Mouse (Mus musculus): ENCODE data around the gene Zfp936. TPM values are rescaled to one million over a fixed set of nuclear protein-coding genes. Genes with fewer than 3 reads are reported as not detected.
"Not testable (repeated sequence)": the region's sequence is repeated elsewhere in the genome, so short reads cannot be mapped to it uniquely, and the experiment has no call there.

Zfp936 gene
- polyA plus RNA-seq (2014; fragmentation: Nextera tagmentation; extraction: Ambion mirVana) = not detected in 2 replicates

GRCm38 (mm10) chr7:43113929-43114328 is at the start of gene Zfp936:
Gene Zfp936, plus strand, starts transcription at chr7:43114229.
- H3K27me3 ChIP-seq (ENCODE audit: control insufficient read depth, insufficient read depth, low read length); H3K4me2 ChIP-seq (ENCODE audit: low read length); ATAC-seq (ENCODE audit: low FRiP score, low TSS enrichment); H3K4me1 ChIP-seq (ENCODE audit: control insufficient read depth, insufficient read depth, low read length); H3K9me3 ChIP-seq (ENCODE audit: control insufficient read depth, low read length); H3K4me3 ChIP-seq (replicated peaks; ENCODE audit: low read depth, low read length); H3K27ac ChIP-seq (replicated peaks; ENCODE audit: low read depth, low read length); H3K36me3 ChIP-seq (ENCODE audit: control insufficient read depth, insufficient read depth, low read length); H3K9ac ChIP-seq (replicated peaks; ENCODE audit: low read length); DNase-seq: not testable (repeated sequence)
- 82% methylated on average over 10 of the region's 10 CpGs for WGBS

- H3K36me3 ChIP-seq (ENCODE audit: control insufficient read depth, insufficient read depth, low read length) = no peaks in the 10 kb centered on the region
- no peak overlapping the region for H3K4me2 ChIP-seq (ENCODE audit: low read length)
- H3K27ac ChIP-seq (replicated peaks; ENCODE audit: low read depth, low read length) = no peak overlapping the region
- H3K4me1 ChIP-seq (ENCODE audit: control insufficient read depth, insufficient read depth, low read length) = no peaks in the 10 kb centered on the region
- H3K27me3 ChIP-seq (ENCODE audit: control insufficient read depth, insufficient read depth, low read length) = no peaks in the 10 kb centered on the region
- peaks cover 16% of the 10 kb centered on the region; the same call in 1 of the 2 replicates for H3K9me3 ChIP-seq (ENCODE audit: control insufficient read depth, low read length)
- no peak for ATAC-seq (ENCODE audit: low FRiP score, low TSS enrichment)
- no peak overlapping the region for H3K9ac ChIP-seq (replicated peaks; ENCODE audit: low read length)
- WGBS = 89% methylated on average over 8 of the region's 8 CpGs
- H3K4me3 ChIP-seq (replicated peaks; ENCODE audit: low read depth, low read length) = no peak overlapping the region
- no peak for DNase-seq
Measured at GRCm38 (mm10) chr7:43077831-43078230, 36.2 kb upstream of the Zfp936 start.

DNA sequence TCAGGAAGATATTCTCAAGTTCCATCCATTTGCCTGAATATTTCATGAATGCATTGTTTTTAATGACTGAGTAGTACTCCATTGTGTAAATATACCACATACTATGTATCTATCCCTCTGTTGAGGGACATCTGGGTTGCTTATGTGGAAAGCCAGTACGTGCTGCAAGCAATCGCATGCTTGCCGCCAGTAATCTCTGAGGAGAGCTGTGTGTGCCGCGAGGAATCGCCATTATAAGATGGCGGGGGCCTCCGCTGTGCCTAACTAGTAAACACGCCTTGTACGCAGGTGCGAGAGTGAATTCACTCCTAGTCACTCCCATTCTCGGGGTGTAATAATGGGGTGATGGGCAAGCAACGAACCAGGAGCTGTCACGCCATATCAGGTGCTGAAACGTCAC is 14.7 kb downstream of the Zfp936 start:
- not testable (repeated sequence) for DNase-seq; ATAC-seq (ENCODE audit: low FRiP score, low TSS enrichment)
- peaks cover 43% of the 10 kb centered on the region for H3K9me3 ChIP-seq (ENCODE audit: control insufficient read depth, low read length)

DNA sequence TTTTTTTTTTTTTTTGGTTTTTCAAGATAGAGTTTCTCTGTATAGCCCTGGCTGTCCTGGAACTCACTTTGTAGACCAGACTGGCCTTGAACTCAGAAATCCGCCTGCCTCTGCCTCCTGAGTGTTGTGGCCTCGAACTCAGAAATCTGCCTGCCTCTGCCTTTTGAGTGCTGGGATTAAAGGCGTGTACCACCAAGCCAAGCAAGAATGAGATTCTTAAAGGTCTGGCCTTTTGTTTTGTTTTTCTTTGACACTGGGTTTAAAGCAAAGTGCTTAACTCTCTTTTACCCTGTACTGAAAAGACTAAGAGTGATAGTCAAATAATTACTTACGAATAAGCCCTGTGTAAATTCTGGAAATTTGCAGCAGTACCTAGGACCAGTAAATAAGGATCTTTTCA is 50.1 kb downstream of the Zfp936 start:
- H3K4me1 ChIP-seq (ENCODE audit: control insufficient read depth, insufficient read depth, low read length); H3K4me3 ChIP-seq (replicated peaks; ENCODE audit: low read depth, low read length); H3K9ac ChIP-seq (replicated peaks; ENCODE audit: low read length); DNase-seq; ATAC-seq (ENCODE audit: low FRiP score, low TSS enrichment); H3K27me3 ChIP-seq (ENCODE audit: control insufficient read depth, insufficient read depth, low read length); H3K4me2 ChIP-seq (ENCODE audit: low read length); H3K36me3 ChIP-seq (ENCODE audit: control insufficient read depth, insufficient read depth, low read length); H3K27ac ChIP-seq (replicated peaks; ENCODE audit: low read depth, low read length): not testable (repeated sequence)
- peaks cover 71% of the 10 kb centered on the region for H3K9me3 ChIP-seq (ENCODE audit: control insufficient read depth, low read length)
- WGBS = 71% methylated on average over 4 of the region's 4 CpGs

More for the DNA sequence above, 14.7 kb downstream of the Zfp936 start:
- not testable (repeated sequence) for H3K27me3 ChIP-seq (ENCODE audit: control insufficient read depth, insufficient read depth, low read length); H3K36me3 ChIP-seq (ENCODE audit: control insufficient read depth, insufficient read depth, low read length); H3K4me3 ChIP-seq (replicated peaks; ENCODE audit: low read depth, low read length); H3K4me1 ChIP-seq (ENCODE audit: control insufficient read depth, insufficient read depth, low read length); H3K27ac ChIP-seq (replicated peaks; ENCODE audit: low read depth, low read length); H3K9ac ChIP-seq (replicated peaks; ENCODE audit: low read length); H3K4me2 ChIP-seq (ENCODE audit: low read length)
- WGBS = 94% methylated on average over 13 of the region's 15 CpGs

DNA sequence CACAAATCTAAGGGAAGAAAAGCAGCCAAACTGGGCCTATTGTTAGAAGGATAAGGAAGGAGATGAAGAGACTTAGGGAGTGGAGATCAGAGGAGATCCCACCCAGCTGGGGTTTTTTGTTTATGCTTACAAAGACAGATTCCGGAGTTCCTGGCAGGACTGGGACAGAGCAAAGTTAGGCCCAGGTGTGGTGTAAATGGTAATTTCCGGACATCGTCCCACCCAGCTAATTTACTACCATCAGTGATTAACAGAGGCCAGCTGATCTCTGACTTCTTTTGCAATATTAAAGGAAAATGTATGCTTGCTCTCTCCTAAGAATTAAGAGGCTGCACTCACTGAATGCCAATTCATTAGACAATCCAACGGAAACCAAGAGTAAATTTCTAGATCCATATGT is 53.1 kb downstream of the Zfp936 start:
- ATAC-seq (ENCODE audit: low FRiP score, low TSS enrichment); H3K4me3 ChIP-seq (replicated peaks; ENCODE audit: low read depth, low read length); H3K36me3 ChIP-seq (ENCODE audit: control insufficient read depth, insufficient read depth, low read length); H3K9ac ChIP-seq (replicated peaks; ENCODE audit: low read length); H3K4me2 ChIP-seq (ENCODE audit: low read length); H3K4me1 ChIP-seq (ENCODE audit: control insufficient read depth, insufficient read depth, low read length); H3K27me3 ChIP-seq (ENCODE audit: control insufficient read depth, insufficient read depth, low read length); DNase-seq; H3K27ac ChIP-seq (replicated peaks; ENCODE audit: low read depth, low read length): not testable (repeated sequence)
- peaks cover 72% of the 10 kb centered on the region for H3K9me3 ChIP-seq (ENCODE audit: control insufficient read depth, low read length)
- WGBS = 83% methylated on average over 4 of the region's 4 CpGs

DNA sequence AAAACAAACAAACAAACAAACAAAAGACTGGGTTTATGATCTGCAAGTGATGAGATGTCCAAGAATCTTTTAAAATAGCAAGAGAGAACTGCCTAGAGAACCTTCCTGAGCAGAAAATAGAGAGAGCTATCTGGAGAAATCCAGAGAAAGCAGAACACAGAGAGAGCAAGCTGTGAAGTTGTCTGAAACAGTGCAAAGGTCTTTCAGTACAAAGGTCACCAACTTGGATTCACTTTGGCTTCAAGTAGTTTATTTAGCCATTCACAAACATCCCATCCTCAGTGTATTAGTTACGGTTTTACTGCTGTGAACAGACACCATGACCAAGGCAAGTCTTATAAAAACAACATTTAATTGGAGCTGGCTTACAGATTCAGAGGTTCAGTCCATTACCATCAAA is 53.8 kb downstream of the Zfp936 start:
- not testable (repeated sequence) for H3K4me2 ChIP-seq (ENCODE audit: low read length); H3K27me3 ChIP-seq (ENCODE audit: control insufficient read depth, insufficient read depth, low read length); H3K9ac ChIP-seq (replicated peaks; ENCODE audit: low read length); H3K27ac ChIP-seq (replicated peaks; ENCODE audit: low read depth, low read length); H3K4me1 ChIP-seq (ENCODE audit: control insufficient read depth, insufficient read depth, low read length); ATAC-seq (ENCODE audit: low FRiP score, low TSS enrichment); DNase-seq; H3K36me3 ChIP-seq (ENCODE audit: control insufficient read depth, insufficient read depth, low read length); H3K4me3 ChIP-seq (replicated peaks; ENCODE audit: low read depth, low read length)
- H3K9me3 ChIP-seq (ENCODE audit: control insufficient read depth, low read length) = peaks cover 75% of the 10 kb centered on the region
- 89% methylated on average over 1 of the region's 1 CpGs for WGBS

DNA sequence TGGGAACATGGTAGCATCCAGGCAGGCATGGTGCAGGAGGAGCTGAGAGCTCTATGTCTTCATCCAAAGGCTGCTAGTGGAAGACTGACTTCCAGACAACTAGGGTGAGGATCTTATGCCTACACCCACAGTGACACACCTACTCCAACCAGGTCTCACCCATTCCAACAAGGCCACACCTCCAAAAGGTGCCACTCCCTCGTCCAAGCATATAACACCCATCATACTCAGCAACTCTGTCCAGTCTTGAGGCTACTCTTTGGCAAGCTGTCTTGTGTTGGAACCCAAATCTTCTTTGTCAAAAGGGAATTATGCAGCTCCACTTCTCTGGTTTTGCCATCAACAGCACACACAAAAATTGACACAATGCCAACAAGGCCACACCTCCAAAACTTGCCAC is 54.2 kb downstream of the Zfp936 start:
- H3K9me3 ChIP-seq (ENCODE audit: control insufficient read depth, low read length) = peaks cover 76% of the 10 kb centered on the region
- H3K4me1 ChIP-seq (ENCODE audit: control insufficient read depth, insufficient read depth, low read length); H3K4me3 ChIP-seq (replicated peaks; ENCODE audit: low read depth, low read length); H3K36me3 ChIP-seq (ENCODE audit: control insufficient read depth, insufficient read depth, low read length); DNase-seq; ATAC-seq (ENCODE audit: low FRiP score, low TSS enrichment); H3K27me3 ChIP-seq (ENCODE audit: control insufficient read depth, insufficient read depth, low read length); H3K4me2 ChIP-seq (ENCODE audit: low read length); H3K9ac ChIP-seq (replicated peaks; ENCODE audit: low read length); H3K27ac ChIP-seq (replicated peaks; ENCODE audit: low read depth, low read length): not testable (repeated sequence)
- WGBS = 49% methylated on average over 1 of the region's 1 CpGs

DNA sequence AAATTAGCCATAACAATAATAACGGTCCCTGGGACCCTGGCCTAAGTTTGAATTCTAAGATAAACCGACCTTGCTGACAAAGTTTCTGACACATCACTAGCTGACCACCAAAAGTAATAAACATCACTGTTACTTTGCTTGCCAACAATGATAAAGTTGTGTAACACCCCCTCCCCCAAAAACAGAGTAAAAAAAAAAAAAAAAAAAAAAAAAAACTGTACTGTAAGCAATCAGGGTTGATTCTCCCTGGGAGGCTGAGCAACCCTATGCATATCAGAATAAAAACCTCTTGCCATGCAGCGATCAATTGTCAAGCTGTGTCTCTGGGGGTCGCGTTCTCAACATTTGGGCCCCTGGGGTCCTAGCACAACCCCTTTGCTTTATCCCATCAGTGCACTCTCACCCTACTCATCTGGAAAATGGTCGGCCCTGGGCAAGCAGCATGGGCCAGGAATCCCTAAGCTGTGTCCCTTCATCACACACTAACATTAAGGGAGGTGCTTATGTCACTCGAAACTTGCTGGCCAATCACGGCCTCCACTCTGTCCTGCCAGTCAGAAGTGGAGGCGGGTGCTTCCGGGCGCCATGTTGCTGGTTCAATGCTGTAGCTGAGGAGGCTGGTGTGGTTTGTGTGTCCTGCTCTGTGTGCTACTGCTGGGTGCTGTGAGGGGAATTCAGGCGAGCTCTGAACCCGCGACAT is 63.1 kb downstream of the Zfp936 start:
- H3K9me3 ChIP-seq (ENCODE audit: control insufficient read depth, low read length) = peaks cover 57% of the 10 kb centered on the region
- DNase-seq = no peak
- no peak overlapping the region for H3K4me2 ChIP-seq (ENCODE audit: low read length)
- no peak for ATAC-seq (ENCODE audit: low FRiP score, low TSS enrichment)
- no peaks in the 10 kb centered on the region for H3K4me1 ChIP-seq (ENCODE audit: control insufficient read depth, insufficient read depth, low read length)
- H3K9ac ChIP-seq (replicated peaks; ENCODE audit: low read length) = no peak overlapping the region
- H3K4me3 ChIP-seq (replicated peaks; ENCODE audit: low read depth, low read length) = no peak overlapping the region
- H3K27ac ChIP-seq (replicated peaks; ENCODE audit: low read depth, low read length) = no peak overlapping the region
- WGBS = 88% methylated on average over 14 of the region's 14 CpGs
- no peaks in the 10 kb centered on the region for H3K36me3 ChIP-seq (ENCODE audit: control insufficient read depth, insufficient read depth, low read length)
- no peaks in the 10 kb centered on the region for H3K27me3 ChIP-seq (ENCODE audit: control insufficient read depth, insufficient read depth, low read length)

- H3K9ac ChIP-seq (replicated peaks; ENCODE audit: low read length); ATAC-seq (ENCODE audit: low FRiP score, low TSS enrichment); H3K27me3 ChIP-seq (ENCODE audit: control insufficient read depth, insufficient read depth, low read length); H3K36me3 ChIP-seq (ENCODE audit: control insufficient read depth, insufficient read depth, low read length); H3K4me1 ChIP-seq (ENCODE audit: control insufficient read depth, insufficient read depth, low read length); H3K4me3 ChIP-seq (replicated peaks; ENCODE audit: low read depth, low read length); H3K9me3 ChIP-seq (ENCODE audit: control insufficient read depth, low read length); H3K27ac ChIP-seq (replicated peaks; ENCODE audit: low read depth, low read length); DNase-seq; H3K4me2 ChIP-seq (ENCODE audit: low read length): not testable (repeated sequence)
- 85% methylated on average over 7 of the region's 7 CpGs for WGBS
Measured at GRCm38 (mm10) chr7:43213781-43214180, 99.8 kb downstream of the Zfp936 start.
